ENCODE assay signal across 14 mouse cellular contexts in genomic region chr16:44691066-44691465, GRCm38 (mm10). TPM values are rescaled to one million over a fixed set of nuclear protein-coding genes. Genes with fewer than 3 reads are reported as not detected.
DNase-seq lines count a peak whose midpoint lies in the region; ATAC-seq and TF ChIP-seq lines count a peak whose summit lies in the region.
"Had no signal": no experiment of that assay in that cellular context is flagged by ENCODE, and none has a peak within 500 bp of the region (broad histone marks: within the 10 kb centered on the region; RNA-seq: fewer than 3 reads in every experiment).

No protein-coding gene starts in this region.

- no peak overlapping the region for H3K4me2 ChIP-seq in forebrain, embryonic 14.5 days (ENCODE audit: low read length)
- no peak overlapping the region for H3K4me2 ChIP-seq in forebrain, embryonic 16.5 days (ENCODE audit: low read length)
- no peak overlapping the region for H3K4me2 ChIP-seq in intestine, embryonic 15.5 days (replicated peaks)
- no peak overlapping the region for H3K4me2 ChIP-seq in intestine, postnatal 0 days (replicated peaks; ENCODE audit: low read depth)
- 0 out of 2 replicates have a peak overlapping the region, but pooled peaks have one; percentile 37 for H3K4me2 ChIP-seq in lung, embryonic 16.5 days (ENCODE audit: low read depth, low read length)
- H3K4me2 ChIP-seq: liver, embryonic 13.5 days; neural tube, embryonic 12.5 days had no signal

- no peak for ATAC-seq in forebrain, embryonic 14.5 days
- ATAC-seq in forebrain, embryonic 16.5 days: no peak
- ATAC-seq in intestine, embryonic 15.5 days: no peak
- ATAC-seq in intestine, postnatal 0 days: no peak
- no peak for ATAC-seq in lung, embryonic 16.5 days (ENCODE audit: low read depth)
- ATAC-seq: hindbrain, embryonic 16.5 days; intestine, embryonic 16.5 days; midbrain, embryonic 15.5 days had no signal

- H3K9ac ChIP-seq in forebrain, embryonic 14.5 days (ENCODE audit: low read length): no peak overlapping the region
- no peak overlapping the region for H3K9ac ChIP-seq in forebrain, embryonic 16.5 days (replicated peaks; ENCODE audit: low read depth, low read length)
- no peak overlapping the region for H3K9ac ChIP-seq in intestine, embryonic 15.5 days
- no peak overlapping the region for H3K9ac ChIP-seq in intestine, postnatal 0 days (ENCODE audit: low read depth, low read length)
- no peak overlapping the region for H3K9ac ChIP-seq in lung, embryonic 16.5 days (ENCODE audit: low read length)
- H3K9ac ChIP-seq: liver, embryonic 13.5 days; midbrain, embryonic 15.5 days; neural tube, embryonic 12.5 days had no signal

- DNase-seq in forebrain, embryonic 14.5 days (ENCODE audit: low spot score): no peak
- DNase-seq in lung, adult 18-20 months: no peak
- DNase-seq in naive thymus-derived CD4-positive, alpha-beta T cell, adult 2 months (ENCODE audit: low read depth): peak; percentile 16
- DNase-seq: liver, embryonic 13.5 days had no signal

- H3K4me3 ChIP-seq in forebrain, embryonic 14.5 days (ENCODE audit: low read depth, low read length): no peak overlapping the region
- H3K4me3 ChIP-seq in forebrain, embryonic 16.5 days (replicated peaks; ENCODE audit: low read length): no peak overlapping the region
- H3K4me3 ChIP-seq in intestine, embryonic 15.5 days (replicated peaks): no peak overlapping the region
- no peak overlapping the region for H3K4me3 ChIP-seq in intestine, postnatal 0 days (ENCODE audit: low read depth, low read length)
- H3K4me3 ChIP-seq in lung, embryonic 16.5 days (ENCODE audit: low read length): no peak overlapping the region
- H3K4me3 ChIP-seq: erythroblast, embryonic 14.5 days; liver, embryonic 13.5 days; midbrain, embryonic 10.5 days; midbrain, embryonic 15.5 days; neural tube, embryonic 12.5 days had no signal

- peak overlapping the region; percentile 59; the same call in 1 of the 2 replicates for H3K27ac ChIP-seq in forebrain, embryonic 14.5 days (ENCODE audit: low read depth, low read length)
- H3K27ac ChIP-seq in forebrain, embryonic 16.5 days (ENCODE audit: low read length): no peak overlapping the region; the same call in 1 of the 2 replicates
- H3K27ac ChIP-seq in intestine, embryonic 15.5 days: peak overlapping the region; percentile 11; the same call in 1 of the 2 replicates
- H3K27ac ChIP-seq in intestine, postnatal 0 days (ENCODE audit: low read depth, low read length): no peak overlapping the region
- peak overlapping the region; percentile 88 for H3K27ac ChIP-seq in lung, embryonic 16.5 days (ENCODE audit: low read length)
- H3K27ac ChIP-seq: liver, embryonic 13.5 days; neural tube, embryonic 12.5 days had no signal

- no peaks in the 10 kb centered on the region for H3K36me3 ChIP-seq in forebrain, embryonic 14.5 days (ENCODE audit: control insufficient read depth, insufficient read depth, low read length)
- no peaks in the 10 kb centered on the region for H3K36me3 ChIP-seq in forebrain, embryonic 16.5 days (ENCODE audit: control insufficient read depth, insufficient read depth)
- no peaks in the 10 kb centered on the region for H3K36me3 ChIP-seq in intestine, embryonic 15.5 days
- no peaks in the 10 kb centered on the region for H3K36me3 ChIP-seq in intestine, postnatal 0 days (ENCODE audit: control insufficient read depth, insufficient read depth)
- H3K36me3 ChIP-seq in lung, embryonic 16.5 days (ENCODE audit: control insufficient read depth, insufficient read depth, low read length): no peaks in the 10 kb centered on the region
- H3K36me3 ChIP-seq: liver, embryonic 13.5 days; midbrain, embryonic 10.5 days; midbrain, embryonic 15.5 days; neural tube, embryonic 12.5 days had no signal

- H3K27me3 ChIP-seq in forebrain, embryonic 14.5 days (replicated peaks; ENCODE audit: control insufficient read depth, insufficient read depth, low read length): no peaks in the 10 kb centered on the region
- no peaks in the 10 kb centered on the region for H3K27me3 ChIP-seq in forebrain, embryonic 16.5 days (replicated peaks; ENCODE audit: control insufficient read depth, insufficient read depth, low read length)
- no peaks in the 10 kb centered on the region for H3K27me3 ChIP-seq in intestine, embryonic 15.5 days (replicated peaks)
- no peaks in the 10 kb centered on the region for H3K27me3 ChIP-seq in intestine, postnatal 0 days (replicated peaks; ENCODE audit: control insufficient read depth, insufficient read depth, low read length)
- H3K27me3 ChIP-seq in lung, embryonic 16.5 days (ENCODE audit: control insufficient read depth, insufficient read depth, low read depth, low read length): no peaks in the 10 kb centered on the region
- H3K27me3 ChIP-seq: midbrain, embryonic 15.5 days; neural tube, embryonic 12.5 days had no signal

- no peak for TF ChIP-seq CTCF in intestine, postnatal 0 days (IDR thresholded peaks at IDR 0.05; ENCODE audit: low read depth)

- H3K4me1 ChIP-seq in forebrain, embryonic 14.5 days (ENCODE audit: control insufficient read depth, insufficient read depth, low read length): peaks cover 23% of the 10 kb centered on the region
- H3K4me1 ChIP-seq in forebrain, embryonic 16.5 days (replicated peaks; ENCODE audit: control insufficient read depth, insufficient read depth, low read length): peaks cover 32% of the 10 kb centered on the region
- 0 out of 2 replicates have a peak, but pooled peaks cover 11% of the 10 kb centered on the region for H3K4me1 ChIP-seq in intestine, embryonic 15.5 days (replicated peaks)
- H3K4me1 ChIP-seq in intestine, postnatal 0 days (replicated peaks; ENCODE audit: control insufficient read depth, insufficient read depth, low read length): peaks cover under 1% of the 10 kb centered on the region; the same call in 1 of the 2 replicates
- peaks cover 28% of the 10 kb centered on the region for H3K4me1 ChIP-seq in lung, embryonic 16.5 days (replicated peaks; ENCODE audit: control insufficient read depth, insufficient read depth, low read length)
- H3K4me1 ChIP-seq: liver, embryonic 13.5 days had no signal

- 65% methylated on average over 2 of the region's 2 CpGs for WGBS in forebrain, embryonic 14.5 days
- WGBS in forebrain, embryonic 16.5 days: 50% methylated on average over 2 of the region's 2 CpGs
- WGBS in intestine, embryonic 15.5 days: 67% methylated on average over 2 of the region's 2 CpGs
- 73% methylated on average over 2 of the region's 2 CpGs for WGBS in intestine, postnatal 0 days
- 67% methylated on average over 2 of the region's 2 CpGs for WGBS in lung, embryonic 16.5 days

- H3K9me3 ChIP-seq in forebrain, embryonic 14.5 days (replicated peaks; ENCODE audit: control insufficient read depth, low read length): no peaks in the 10 kb centered on the region
- H3K9me3 ChIP-seq in forebrain, embryonic 16.5 days (ENCODE audit: control insufficient read depth, low read length): no peaks in the 10 kb centered on the region
- H3K9me3 ChIP-seq in intestine, embryonic 15.5 days: no peaks in the 10 kb centered on the region
- no peaks in the 10 kb centered on the region for H3K9me3 ChIP-seq in intestine, postnatal 0 days (ENCODE audit: control insufficient read depth)
- H3K9me3 ChIP-seq in lung, embryonic 16.5 days (ENCODE audit: control insufficient read depth, low read length): no peaks in the 10 kb centered on the region
- H3K9me3 ChIP-seq: liver, embryonic 13.5 days; midbrain, embryonic 10.5 days; midbrain, embryonic 15.5 days; neural tube, embryonic 12.5 days had no signal

RNA-seq across cellular contexts. Expression of gene Nepro, which starts 33.0 kb away (rescaled TPM):
- 3.8 and 4.5 TPM in 2 replicates for polyA plus RNA-seq in forebrain, embryonic 14.5 days (2014; fragmentation: Nextera tagmentation; extraction: Ambion mirVana)
- 4.9 and 5.6 TPM in 2 replicates for polyA plus RNA-seq in forebrain, embryonic 16.5 days (2015; fragmentation: Nextera tagmentation; extraction: Ambion mirVana)
- polyA plus RNA-seq in intestine, embryonic 15.5 days (2015; fragmentation: Nextera tagmentation; extraction: Ambion mirVana): 7.6 and 8.2 TPM in 2 replicates
- polyA plus RNA-seq in intestine, postnatal 0 days (2015; fragmentation: Nextera tagmentation; extraction: Ambion mirVana): 2.2 and 2.3 TPM in 2 replicates
- polyA plus RNA-seq in lung, embryonic 16.5 days (2015; fragmentation: Nextera tagmentation; extraction: Ambion mirVana): 8.1 and 8.4 TPM in 2 replicates

RNA-seq across cellular contexts. Expression of gene Gtpbp8, which starts 55.1 kb away (rescaled TPM):
- polyA plus RNA-seq in forebrain, embryonic 14.5 days (2014; fragmentation: Nextera tagmentation; extraction: Ambion mirVana): 38.0 and 45.5 TPM in 2 replicates
- polyA plus RNA-seq in forebrain, embryonic 16.5 days (2015; fragmentation: Nextera tagmentation; extraction: Ambion mirVana): 35.9 and 38.5 TPM in 2 replicates
- polyA plus RNA-seq in intestine, embryonic 15.5 days (2015; fragmentation: Nextera tagmentation; extraction: Ambion mirVana): 30.0 and 35.0 TPM in 2 replicates
- 21.5 and 24.5 TPM in 2 replicates for polyA plus RNA-seq in intestine, postnatal 0 days (2015; fragmentation: Nextera tagmentation; extraction: Ambion mirVana)
- 27.9 and 29.7 TPM in 2 replicates for polyA plus RNA-seq in lung, embryonic 16.5 days (2015; fragmentation: Nextera tagmentation; extraction: Ambion mirVana)

Comparison
In these comparisons a context has a peak if more than half of its experiments do, and no peak if none do; other contexts are left out.
1. H3K27ac ChIP-seq: peak in forebrain, embryonic 14.5 days (single experiment), intestine, embryonic 15.5 days (single experiment) and lung, embryonic 16.5 days (single experiment); none in forebrain, embryonic 16.5 days (single experiment) and intestine, postnatal 0 days (single experiment).